Mouse (Mus musculus): Measurements from ENCODE around the gene C9. TPM values are rescaled to one million over a fixed set of nuclear protein-coding genes. Genes with fewer than 3 reads are reported as not detected.

C9 gene
- total and polyA plus RNA-seq, 3 experiments, result not detected

DNA sequence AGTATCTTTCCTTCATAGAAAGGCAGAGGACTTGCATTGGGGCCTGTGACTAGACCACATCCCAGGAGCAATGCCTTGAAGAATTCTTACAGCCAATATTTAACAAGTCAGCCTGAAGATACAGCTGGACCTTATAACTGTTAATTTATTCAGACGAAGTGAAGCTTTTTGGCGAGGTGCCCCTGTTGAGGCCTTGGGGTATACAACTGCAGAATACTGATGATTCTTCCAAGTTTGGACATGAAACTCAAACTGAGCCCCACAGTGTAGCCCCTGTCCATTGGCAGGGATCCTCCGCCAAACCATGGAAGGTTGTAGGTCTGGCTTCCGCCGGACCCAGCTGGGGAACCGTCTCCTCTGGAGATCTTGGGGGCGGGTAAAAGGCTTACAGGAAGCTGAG lies 12.7 kb upstream of the C9 start:
- no peak for TF ChIP-seq CTCF (IDR thresholded peaks at IDR 0.05; ENCODE audit: low read depth, low read length)
- no peak for TF ChIP-seq TAL1 (conservative IDR thresholded peaks at IDR 0.05; ENCODE audit: low read depth, low read length)
- Histone ChIP-seq H3K36me3 (replicated peaks) (no peaks in the 10 kb centered on the region), H3K4me1 (ENCODE audit: insufficient read depth, low read depth, low read length) (no peaks in the 10 kb centered on the region), H3K27me3 (ENCODE audit: insufficient read depth, low read length) (peaks cover 9% of the 10 kb centered on the region), H3K4me3 (ENCODE audit: low read depth, low read length) (no peak overlapping the region), H3K9me3 (replicated peaks) (no peaks in the 10 kb centered on the region)
- DNase-seq (ENCODE audit: low spot score), result no peak
- no peak for ATAC-seq (ENCODE audit: extremely low read depth, insufficient number of reproducible peaks, low FRiP score, poor library complexity, severe bottlenecking)

- Histone ChIP-seq H3K27me3 (ENCODE audit: insufficient read depth, low read length) (peaks cover 12% of the 10 kb centered on the region), H3K36me3 (replicated peaks) (no peaks in the 10 kb centered on the region), H3K9me3 (replicated peaks) (no peaks in the 10 kb centered on the region), H3K4me3 (ENCODE audit: low read depth, low read length) (no peak overlapping the region), H3K4me1 (ENCODE audit: insufficient read depth, low read depth, low read length) (no peaks in the 10 kb centered on the region)
- DNase-seq (ENCODE audit: low spot score), result no peak
- no peak for TF ChIP-seq GATA2 (IDR thresholded peaks at IDR 0.05; ENCODE audit: borderline replicate concordance, low read depth, low read length)
- no peak for TF ChIP-seq TAL1 (conservative IDR thresholded peaks at IDR 0.05; ENCODE audit: low read depth, low read length)
- TF ChIP-seq POLR2AphosphoS5 (IDR thresholded peaks at IDR 0.05; ENCODE audit: insufficient replicate concordance, low read depth, low read length), result no peak
- ATAC-seq (ENCODE audit: extremely low read depth, insufficient number of reproducible peaks, low FRiP score, poor library complexity, severe bottlenecking), result no peak
Observed at GRCm38 (mm10) chr15:6435281-6435680, 9.8 kb upstream of the C9 start.

GRCm38 (mm10) chr15:6435773-6436172 lies 9.4 kb upstream of the C9 start:
- H3K36me3 ChIP-seq (replicated peaks), result no peaks in the 10 kb centered on the region
- peaks cover 14% of the 10 kb centered on the region for H3K27me3 ChIP-seq (ENCODE audit: insufficient read depth, low read length)
- H3K4me1 ChIP-seq (ENCODE audit: insufficient read depth, low read depth, low read length), result no peaks in the 10 kb centered on the region
- DNase-seq (ENCODE audit: low spot score) (peak; percentile 5), ATAC-seq (ENCODE audit: extremely low read depth, insufficient number of reproducible peaks, low FRiP score, poor library complexity, severe bottlenecking) (no peak)
- TF ChIP-seq GATA1 (IDR thresholded peaks at IDR 0.05; ENCODE audit: borderline replicate concordance, low read length), result no peak
- TF ChIP-seq CTCF (IDR thresholded peaks at IDR 0.05; ENCODE audit: low read depth, low read length), result 0 out of 2 replicates have a peak, but pooled peaks have one; percentile 30
- H3K4me3 ChIP-seq (ENCODE audit: low read depth, low read length), result no peak overlapping the region
- H3K9me3 ChIP-seq (replicated peaks), result no peaks in the 10 kb centered on the region

- no peaks in the 10 kb centered on the region for H3K36me3 ChIP-seq (replicated peaks)
- no peaks in the 10 kb centered on the region for H3K9me3 ChIP-seq (replicated peaks)
- TF ChIP-seq GATA2 (IDR thresholded peaks at IDR 0.05; ENCODE audit: borderline replicate concordance, low read depth, low read length) (no peak), CTCF (IDR thresholded peaks at IDR 0.05; ENCODE audit: low read depth, low read length) (no peak)
- DNase-seq (ENCODE audit: low spot score) (no peak), ATAC-seq (ENCODE audit: extremely low read depth, insufficient number of reproducible peaks, low FRiP score, poor library complexity, severe bottlenecking) (no peak)
- H3K4me3 ChIP-seq (ENCODE audit: low read depth, low read length), result no peak overlapping the region
- no peaks in the 10 kb centered on the region for H3K4me1 ChIP-seq (ENCODE audit: insufficient read depth, low read depth, low read length)
- peaks cover 22% of the 10 kb centered on the region for H3K27me3 ChIP-seq (ENCODE audit: insufficient read depth, low read length)
Observed at GRCm38 (mm10) chr15:6438685-6439084, 6.4 kb upstream of the C9 start.

- peaks cover 46% of the 10 kb centered on the region for H3K27me3 ChIP-seq (ENCODE audit: insufficient read depth, low read length)
Observed at GRCm38 (mm10) chr15:6444452-6444851, 675 bp upstream of the C9 start.

GRCm38 (mm10) chr15:6446181-6446580 lies 1.1 kb downstream of the C9 start:
- ATAC-seq (ENCODE audit: extremely low read depth, insufficient number of reproducible peaks, low FRiP score, poor library complexity, severe bottlenecking) (no peak), DNase-seq (ENCODE audit: low spot score) (no peak)
- no peak for TF ChIP-seq GATA1 (IDR thresholded peaks at IDR 0.05; ENCODE audit: borderline replicate concordance, low read length)
- TF ChIP-seq POLR2AphosphoS5 (IDR thresholded peaks at IDR 0.05; ENCODE audit: insufficient replicate concordance, low read depth, low read length), result no peak
- no peak for TF ChIP-seq GATA2 (IDR thresholded peaks at IDR 0.05; ENCODE audit: borderline replicate concordance, low read depth, low read length)
- TF ChIP-seq TAL1 (conservative IDR thresholded peaks at IDR 0.05; ENCODE audit: low read depth, low read length), result no peak
- TF ChIP-seq CTCF (IDR thresholded peaks at IDR 0.05; ENCODE audit: low read depth, low read length), result no peak
- H3K36me3 ChIP-seq (replicated peaks), result no peaks in the 10 kb centered on the region
- no peaks in the 10 kb centered on the region for H3K9me3 ChIP-seq (replicated peaks)
- H3K27me3 ChIP-seq (ENCODE audit: insufficient read depth, low read length), result peaks cover 39% of the 10 kb centered on the region
- H3K4me1 ChIP-seq (ENCODE audit: insufficient read depth, low read depth, low read length), result no peaks in the 10 kb centered on the region
- no peak overlapping the region for H3K4me3 ChIP-seq (ENCODE audit: low read depth, low read length)

More at GRCm38 (mm10) chr15:6444452-6444851, 675 bp upstream of the C9 start:
- DNase-seq (ENCODE audit: low spot score) (no peak), ATAC-seq (ENCODE audit: extremely low read depth, insufficient number of reproducible peaks, low FRiP score, poor library complexity, severe bottlenecking) (no peak)
- Histone ChIP-seq H3K36me3 (replicated peaks) (no peaks in the 10 kb centered on the region), H3K9me3 (replicated peaks) (no peaks in the 10 kb centered on the region), H3K4me1 (ENCODE audit: insufficient read depth, low read depth, low read length) (no peaks in the 10 kb centered on the region), H3K4me3 (ENCODE audit: low read depth, low read length) (no peak overlapping the region)
- TF ChIP-seq GATA1 (IDR thresholded peaks at IDR 0.05; ENCODE audit: borderline replicate concordance, low read length), result no peak
- no peak for TF ChIP-seq CTCF (IDR thresholded peaks at IDR 0.05; ENCODE audit: low read depth, low read length)
- no peak for TF ChIP-seq POLR2AphosphoS5 (IDR thresholded peaks at IDR 0.05; ENCODE audit: insufficient replicate concordance, low read depth, low read length)
- no peak for TF ChIP-seq GATA2 (IDR thresholded peaks at IDR 0.05; ENCODE audit: borderline replicate concordance, low read depth, low read length)
- TF ChIP-seq TAL1 (conservative IDR thresholded peaks at IDR 0.05; ENCODE audit: low read depth, low read length), result no peak

GRCm38 (mm10) chr15:6448892-6449291 lies 3.8 kb downstream of the C9 start:
- Histone ChIP-seq H3K4me1 (ENCODE audit: insufficient read depth, low read depth, low read length) (no peaks in the 10 kb centered on the region), H3K9me3 (replicated peaks) (no peaks in the 10 kb centered on the region), H3K36me3 (replicated peaks) (no peaks in the 10 kb centered on the region), H3K27me3 (ENCODE audit: insufficient read depth, low read length) (peaks cover 29% of the 10 kb centered on the region), H3K4me3 (ENCODE audit: low read depth, low read length) (no peak overlapping the region)
- DNase-seq (ENCODE audit: low spot score) (no peak), ATAC-seq (ENCODE audit: extremely low read depth, insufficient number of reproducible peaks, low FRiP score, poor library complexity, severe bottlenecking) (no peak)
- TF ChIP-seq TAL1 (conservative IDR thresholded peaks at IDR 0.05; ENCODE audit: low read depth, low read length) (no peak), GATA2 (IDR thresholded peaks at IDR 0.05; ENCODE audit: borderline replicate concordance, low read depth, low read length) (no peak), GATA1 (IDR thresholded peaks at IDR 0.05; ENCODE audit: borderline replicate concordance, low read length) (no peak), CTCF (IDR thresholded peaks at IDR 0.05; ENCODE audit: low read depth, low read length) (no peak), POLR2AphosphoS5 (IDR thresholded peaks at IDR 0.05; ENCODE audit: insufficient replicate concordance, low read depth, low read length) (no peak)
